Comparison of ENCODE assay signal across 17 mouse cellular contexts in the genomic region with DNA sequence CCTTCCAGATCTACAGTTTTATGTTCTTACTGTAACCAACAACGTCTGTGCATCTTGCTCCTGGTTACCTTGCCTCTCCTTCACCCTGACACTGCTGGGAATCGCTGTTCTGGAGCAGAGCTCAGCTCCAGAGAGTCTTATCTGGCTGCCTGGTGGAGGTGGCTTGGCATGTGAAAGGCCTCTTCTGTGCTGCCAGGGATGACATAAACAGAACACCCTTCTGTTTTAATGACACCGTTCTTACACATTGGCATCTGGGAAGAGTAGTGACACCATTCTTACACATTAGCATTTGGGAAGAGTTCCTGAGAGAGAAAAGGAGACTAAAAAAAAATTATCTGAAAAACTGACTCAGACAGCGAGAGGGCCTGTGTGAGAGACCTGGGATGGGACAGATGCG. TPM values are rescaled to one million over a fixed set of nuclear protein-coding genes. Genes with fewer than 3 reads are reported as not detected.
"Had no signal": no experiment of that assay in that cellular context is flagged by ENCODE, and none has a peak within 500 bp of the region (broad histone marks: within the 10 kb centered on the region; RNA-seq: fewer than 3 reads in every experiment).

No protein-coding gene starts in this region.

- DNase-seq: kidney, postnatal 10 days; kidney, postnatal 4 days; lung, adult 2 months; lung, postnatal 36 days; right cerebral cortex, postnatal 14 days; thymus, adult 18-20 months; thymus, postnatal 14 days had no signal

- H3K4me3 ChIP-seq: limb, embryonic 10.5 days; liver, embryonic 15.5 days; midbrain, embryonic 15.5 days; neural tube, embryonic 12.5 days had no signal

- H3K36me3 ChIP-seq: limb, embryonic 10.5 days; liver, embryonic 15.5 days; midbrain, embryonic 15.5 days; neural tube, embryonic 12.5 days had no signal

- H3K4me1 ChIP-seq: limb, embryonic 10.5 days; liver, embryonic 15.5 days; midbrain, embryonic 15.5 days; neural tube, embryonic 12.5 days had no signal

- H3K27ac ChIP-seq: limb, embryonic 10.5 days; liver, embryonic 15.5 days; midbrain, embryonic 15.5 days; neural tube, embryonic 12.5 days; stomach, postnatal 0 days had no signal

- H3K9ac ChIP-seq: liver, embryonic 15.5 days; midbrain, embryonic 15.5 days; neural tube, embryonic 12.5 days had no signal

- H3K27me3 ChIP-seq: liver, embryonic 15.5 days; midbrain, embryonic 15.5 days; neural tube, embryonic 12.5 days had no signal

- H3K9me3 ChIP-seq: limb, embryonic 10.5 days; liver, embryonic 15.5 days; midbrain, embryonic 15.5 days; neural tube, embryonic 12.5 days had no signal

- ATAC-seq: intestine, postnatal 0 days; lung, postnatal 0 days; midbrain, embryonic 15.5 days had no signal

- H3K4me2 ChIP-seq: liver, embryonic 11.5 days; liver, embryonic 15.5 days; midbrain, embryonic 15.5 days; neural tube, embryonic 12.5 days had no signal

RNA-seq across cellular contexts. Expression of gene Emcn, which starts 11.0 kb away (rescaled TPM):
- total RNA-seq: monocyte, adult 5-6 weeks; neutrophil, adult 5-6 weeks had no signal
